Mouse (Mus musculus): ENCODE results near the gene Cep85l. TPM values are rescaled to one million over a fixed set of nuclear protein-coding genes. Genes with fewer than 3 reads are reported as not detected.

Cep85l gene
- polyA plus RNA-seq, 1 experiment from 2014 or later = 5.7 TPM

- Histone ChIP-seq H3K36me3 (no peaks in the 10 kb centered on the region), H3K4me3 (no peak overlapping the region), H3K27me3 (no peaks in the 10 kb centered on the region), H3K4me1 (replicated peaks) (no peaks in the 10 kb centered on the region), H3K9me3 (no peaks in the 10 kb centered on the region), H3K9ac (no peak overlapping the region), H3K27ac (no peak overlapping the region), H3K4me2 (no peak overlapping the region)
- ATAC-seq (ENCODE audit: low FRiP score) = no peak
- WGBS = 92% methylated on average over 3 of the region's 3 CpGs
These were observed 43.8 kb downstream of the Cep85l start for GRCm38 (mm10) chr10:53335974-53336373.

DNA sequence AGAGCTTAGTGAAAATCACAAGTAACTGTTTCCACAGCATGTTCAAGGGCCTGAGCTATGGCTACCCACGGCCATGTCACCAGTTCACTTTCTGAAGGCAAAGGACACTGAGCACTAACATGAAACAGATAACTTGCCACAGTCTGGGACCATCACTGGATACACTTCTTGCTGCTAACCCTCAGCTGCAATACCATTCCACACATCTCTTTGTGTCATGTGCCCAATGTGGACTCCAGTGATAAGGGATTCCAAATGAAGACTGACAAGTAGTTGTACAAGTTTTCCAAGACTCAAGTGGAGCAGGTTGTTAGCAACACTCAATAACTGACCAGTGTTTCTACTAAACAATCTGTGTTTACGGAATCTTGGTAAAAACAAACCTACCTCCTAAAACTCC lies 44.5 kb downstream of the Cep85l start:
- Histone ChIP-seq H3K36me3 (no peaks in the 10 kb centered on the region), H3K9me3 (no peaks in the 10 kb centered on the region), H3K27me3 (no peaks in the 10 kb centered on the region), H3K4me3 (no peak overlapping the region), H3K9ac (no peak overlapping the region), H3K27ac (no peak overlapping the region), H3K4me2 (no peak overlapping the region), H3K4me1 (replicated peaks) (no peaks in the 10 kb centered on the region)
- ATAC-seq (ENCODE audit: low FRiP score) = no peak
- 92% methylated on average over 2 of the region's 2 CpGs for WGBS

DNA sequence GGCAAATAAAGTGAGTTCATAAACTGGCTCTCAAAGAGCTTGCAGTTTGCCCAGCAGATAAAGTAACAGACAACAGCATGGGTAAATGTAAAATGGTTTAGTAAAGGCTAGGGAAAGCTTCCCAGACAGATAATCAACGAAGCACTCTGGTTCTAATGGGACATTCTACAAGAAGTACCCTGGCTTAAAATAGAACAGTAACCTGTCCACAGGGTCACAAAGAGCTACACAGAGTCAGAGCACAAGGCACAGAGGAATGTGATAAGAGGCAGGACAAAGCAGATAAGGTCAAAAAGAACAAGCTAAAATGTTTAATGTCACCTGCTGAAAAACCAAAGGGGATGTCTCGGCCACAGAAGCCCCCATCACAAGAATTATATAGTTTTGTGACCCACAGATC lies 47.0 kb downstream of the Cep85l start:
- no peaks in the 10 kb centered on the region for H3K27me3 ChIP-seq
- H3K4me2 ChIP-seq = no peak overlapping the region
- 89% methylated on average over 2 of the region's 2 CpGs for WGBS
- no peak overlapping the region for H3K9ac ChIP-seq
- ATAC-seq (ENCODE audit: low FRiP score) = no peak
- no peak overlapping the region for H3K4me3 ChIP-seq
- no peaks in the 10 kb centered on the region for H3K9me3 ChIP-seq
- H3K27ac ChIP-seq = no peak overlapping the region
- H3K4me1 ChIP-seq (replicated peaks) = no peaks in the 10 kb centered on the region
- H3K36me3 ChIP-seq = no peaks in the 10 kb centered on the region

- Histone ChIP-seq H3K9ac (no peak overlapping the region), H3K27ac (no peak overlapping the region), H3K36me3 (no peaks in the 10 kb centered on the region), H3K27me3 (no peaks in the 10 kb centered on the region), H3K4me1 (replicated peaks) (no peaks in the 10 kb centered on the region), H3K4me3 (no peak overlapping the region), H3K9me3 (no peaks in the 10 kb centered on the region), H3K4me2 (no peak overlapping the region)
- 86% methylated on average over 3 of the region's 3 CpGs for WGBS
- ATAC-seq (ENCODE audit: low FRiP score) = no peak
These were observed 50.5 kb downstream of the Cep85l start for GRCm38 (mm10) chr10:53329257-53329656.

GRCm38 (mm10) chr10:53326367-53326766 lies 53.4 kb downstream of the Cep85l start:
- ATAC-seq (ENCODE audit: low FRiP score) = no peak
- Histone ChIP-seq H3K27me3 (no peaks in the 10 kb centered on the region), H3K4me2 (no peak overlapping the region), H3K36me3 (no peaks in the 10 kb centered on the region), H3K9ac (no peak overlapping the region), H3K9me3 (no peaks in the 10 kb centered on the region), H3K27ac (no peak overlapping the region), H3K4me3 (no peak overlapping the region), H3K4me1 (replicated peaks) (no peaks in the 10 kb centered on the region)

DNA sequence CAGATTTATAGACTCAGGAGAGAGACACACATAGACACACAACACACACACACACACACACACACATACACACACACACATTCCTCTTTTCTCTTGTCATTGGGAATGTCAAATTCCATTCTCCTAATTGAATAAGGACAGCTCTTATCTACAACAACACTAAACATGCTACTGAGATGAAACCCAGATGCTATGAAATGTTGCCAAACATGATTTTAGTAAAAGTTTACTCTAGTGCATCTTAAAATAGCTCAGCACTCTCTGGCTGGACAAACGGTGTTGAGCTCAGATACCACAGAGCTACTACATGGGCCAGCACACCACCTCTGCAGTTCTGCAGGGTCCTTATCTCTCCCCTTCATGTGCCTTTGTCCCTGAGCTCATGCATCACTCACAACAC lies 55.1 kb downstream of the Cep85l start:
- WGBS = 73% methylated on average over 1 of the region's 1 CpGs
- no peaks in the 10 kb centered on the region for H3K9me3 ChIP-seq
- no peaks in the 10 kb centered on the region for H3K27me3 ChIP-seq
- no peak overlapping the region for H3K4me2 ChIP-seq
- no peaks in the 10 kb centered on the region for H3K4me1 ChIP-seq (replicated peaks)
- ATAC-seq (ENCODE audit: low FRiP score) = no peak
- H3K27ac ChIP-seq = no peak overlapping the region
- H3K9ac ChIP-seq = no peak overlapping the region
- no peak overlapping the region for H3K4me3 ChIP-seq
- H3K36me3 ChIP-seq = no peaks in the 10 kb centered on the region

- Histone ChIP-seq H3K9ac (no peak overlapping the region), H3K4me3 (no peak overlapping the region), H3K9me3 (no peaks in the 10 kb centered on the region), H3K27ac (no peak overlapping the region), H3K36me3 (no peaks in the 10 kb centered on the region), H3K4me1 (replicated peaks) (no peaks in the 10 kb centered on the region), H3K27me3 (no peaks in the 10 kb centered on the region), H3K4me2 (no peak overlapping the region)
- ATAC-seq (ENCODE audit: low FRiP score) = no peak
These were observed 56.4 kb downstream of the Cep85l start for GRCm38 (mm10) chr10:53323367-53323766.

DNA sequence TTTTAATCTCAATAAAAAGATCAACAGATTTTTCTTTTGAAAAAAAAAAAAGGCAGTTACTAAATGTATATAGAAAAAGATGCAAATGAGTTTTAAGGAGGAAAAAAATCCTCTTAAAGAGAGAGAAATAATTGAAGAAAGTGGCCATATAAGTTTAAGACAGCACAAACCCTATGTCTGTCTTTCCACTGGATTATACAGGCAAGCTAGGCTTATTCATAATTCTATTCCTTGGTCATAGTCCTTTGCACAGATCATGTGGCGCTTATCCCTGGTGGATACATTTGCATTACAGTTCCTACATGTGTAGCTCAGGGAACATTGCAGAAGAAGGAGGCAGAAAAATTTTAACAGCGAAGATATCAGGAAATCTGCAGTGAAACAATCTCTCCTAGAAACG lies 73.1 kb downstream of the Cep85l start:
- no peak overlapping the region for H3K27ac ChIP-seq
- no peak overlapping the region for H3K4me2 ChIP-seq
- H3K9ac ChIP-seq = no peak overlapping the region
- 90% methylated on average over 3 of the region's 3 CpGs for WGBS
- H3K36me3 ChIP-seq = no peaks in the 10 kb centered on the region
- H3K9me3 ChIP-seq = no peaks in the 10 kb centered on the region
- no peaks in the 10 kb centered on the region for H3K27me3 ChIP-seq
- no peaks in the 10 kb centered on the region for H3K4me1 ChIP-seq (replicated peaks)
- ATAC-seq (ENCODE audit: low FRiP score) = no peak
- H3K4me3 ChIP-seq = no peak overlapping the region

- no peak overlapping the region for H3K4me2 ChIP-seq
- ATAC-seq (ENCODE audit: low FRiP score) = 0 out of 2 replicates have a peak, but pooled peaks have one; percentile 74
- H3K9me3 ChIP-seq = no peaks in the 10 kb centered on the region
- no peaks in the 10 kb centered on the region for H3K4me1 ChIP-seq (replicated peaks)
- no peak overlapping the region for H3K27ac ChIP-seq
- no peaks in the 10 kb centered on the region for H3K27me3 ChIP-seq
- H3K9ac ChIP-seq = no peak overlapping the region
- 27% methylated on average over 3 of the region's 3 CpGs for WGBS
- no peaks in the 10 kb centered on the region for H3K36me3 ChIP-seq
- H3K4me3 ChIP-seq = no peak overlapping the region
These were observed 73.9 kb downstream of the Cep85l start for GRCm38 (mm10) chr10:53305867-53306266.

GRCm38 (mm10) chr10:53285147-53285546 lies 94.6 kb downstream of the Cep85l start:
- H3K4me1 ChIP-seq (replicated peaks) = no peaks in the 10 kb centered on the region
- ATAC-seq (ENCODE audit: low FRiP score) = no peak
- H3K36me3 ChIP-seq = peaks cover 23% of the 10 kb centered on the region
- no peaks in the 10 kb centered on the region for H3K27me3 ChIP-seq
- H3K9me3 ChIP-seq = no peaks in the 10 kb centered on the region
- H3K4me2 ChIP-seq = no peak overlapping the region
- no peak overlapping the region for H3K4me3 ChIP-seq
- no peak overlapping the region for H3K9ac ChIP-seq
- no peak overlapping the region for H3K27ac ChIP-seq

DNA sequence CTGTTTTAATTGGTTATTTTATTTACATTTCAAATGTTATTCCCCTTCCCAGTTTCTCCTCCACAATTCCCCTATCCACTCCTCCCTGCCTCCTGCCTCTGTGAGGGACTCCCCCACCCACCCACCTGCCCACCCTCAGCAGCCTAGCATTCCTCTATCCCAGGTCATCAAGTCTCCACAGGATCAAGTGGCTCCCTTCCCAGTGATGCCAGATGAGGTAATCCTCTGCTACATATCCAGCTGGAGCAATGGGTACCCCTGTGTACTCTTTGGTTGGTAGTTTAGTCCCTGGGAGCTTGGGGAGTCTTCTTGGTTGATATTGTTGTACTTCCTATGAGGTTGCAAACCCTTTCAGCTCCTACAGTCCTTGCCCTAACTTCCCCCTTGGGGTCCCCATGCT lies 107.5 kb downstream of the Cep85l start:
- no peak overlapping the region for H3K27ac ChIP-seq
- H3K9me3 ChIP-seq = no peaks in the 10 kb centered on the region
- H3K36me3 ChIP-seq = peaks cover under 1% of the 10 kb centered on the region; the same call in 1 of the 2 replicates
- no peak overlapping the region for H3K4me3 ChIP-seq
- ATAC-seq (ENCODE audit: low FRiP score) = no peak
- no peak overlapping the region for H3K4me2 ChIP-seq
- no peaks in the 10 kb centered on the region for H3K4me1 ChIP-seq (replicated peaks)
- no peaks in the 10 kb centered on the region for H3K27me3 ChIP-seq
- no peak overlapping the region for H3K9ac ChIP-seq

DNA sequence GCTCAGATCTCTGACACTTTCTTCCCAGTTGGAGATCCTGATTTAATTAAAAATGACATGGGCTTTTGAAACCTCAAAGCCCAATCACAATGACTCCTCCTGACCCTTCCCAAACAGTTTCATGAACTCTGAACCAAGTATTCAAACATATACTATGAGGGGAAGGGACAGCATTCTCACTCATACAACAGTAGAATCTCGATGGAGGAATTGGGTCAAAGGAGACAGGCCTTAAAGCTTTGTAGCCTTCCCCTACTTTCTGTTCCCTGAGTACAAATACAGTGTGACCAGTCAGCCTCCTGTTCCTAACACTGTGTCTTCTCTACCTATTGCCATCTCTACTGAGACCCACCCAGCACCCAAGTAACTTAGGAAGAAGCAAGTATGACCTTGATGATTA lies 117.7 kb downstream of the Cep85l start:
- Histone ChIP-seq H3K4me3 (no peak overlapping the region), H3K4me1 (replicated peaks) (no peaks in the 10 kb centered on the region), H3K36me3 (no peaks in the 10 kb centered on the region), H3K9me3 (no peaks in the 10 kb centered on the region), H3K27ac (no peak overlapping the region), H3K27me3 (no peaks in the 10 kb centered on the region), H3K9ac (no peak overlapping the region), H3K4me2 (no peak overlapping the region)
- ATAC-seq (ENCODE audit: low FRiP score) = no peak
- 32% methylated on average over 1 of the region's 1 CpGs for WGBS

- WGBS = 70% methylated on average over 6 of the region's 6 CpGs
- no peaks in the 10 kb centered on the region for H3K4me1 ChIP-seq (replicated peaks)
- H3K27ac ChIP-seq = no peak overlapping the region
- H3K27me3 ChIP-seq = no peaks in the 10 kb centered on the region
- no peak overlapping the region for H3K4me3 ChIP-seq
- no peak overlapping the region for H3K9ac ChIP-seq
- no peak for ATAC-seq (ENCODE audit: low FRiP score)
- no peak overlapping the region for H3K4me2 ChIP-seq
- no peaks in the 10 kb centered on the region for H3K36me3 ChIP-seq
- H3K9me3 ChIP-seq = no peaks in the 10 kb centered on the region
These were observed 144.4 kb downstream of the Cep85l start for GRCm38 (mm10) chr10:53235381-53235780.

DNA sequence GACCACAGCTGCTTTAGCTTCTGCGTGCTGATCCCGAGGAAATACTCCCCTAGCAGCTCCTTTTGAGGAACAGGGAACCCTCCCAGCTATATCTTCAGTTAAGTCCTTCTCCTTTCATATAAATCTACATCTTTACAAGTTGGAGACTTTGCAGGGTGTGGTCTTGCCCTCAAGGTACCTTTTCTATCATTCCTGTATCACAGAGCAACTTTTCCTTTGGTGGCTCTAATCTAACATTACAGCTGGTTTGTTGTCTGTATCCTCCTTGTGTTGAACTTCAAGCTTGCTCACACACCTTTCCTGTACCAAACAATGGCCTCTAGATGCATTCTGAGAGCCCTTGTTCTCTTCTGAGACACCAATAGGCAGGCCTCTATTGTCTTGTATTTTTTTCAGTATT lies 145.1 kb downstream of the Cep85l start:
- H3K27ac ChIP-seq = no peak overlapping the region
- no peaks in the 10 kb centered on the region for H3K4me1 ChIP-seq (replicated peaks)
- no peaks in the 10 kb centered on the region for H3K36me3 ChIP-seq
- WGBS = 91% methylated on average over 2 of the region's 2 CpGs
- no peak overlapping the region for H3K4me2 ChIP-seq
- H3K27me3 ChIP-seq = no peaks in the 10 kb centered on the region
- no peak for ATAC-seq (ENCODE audit: low FRiP score)
- H3K4me3 ChIP-seq = no peak overlapping the region
- no peak overlapping the region for H3K9ac ChIP-seq
- H3K9me3 ChIP-seq = no peaks in the 10 kb centered on the region

Data from hindbrain, embryonic 13.5 days (tissue).